Mouse (Mus musculus) stomach, embryonic 15.5 days (tissue): ENCODE measurements around the gene Sall2. TPM values are rescaled to one million over a fixed set of nuclear protein-coding genes. Genes with fewer than 3 reads are reported as not detected.
"Not testable (repeated sequence)": the region's sequence is repeated elsewhere in the genome, so short reads cannot be mapped to it uniquely, and the experiment has no call there.

Experiments used
- ATAC-seq: fragments of 200-750 bp; cut with Nextera tagmentation; 2 replicates; pipeline ENCODE4 v1.8.0; 2017; ENCODE audit warnings: low read depth, moderate number of reproducible peaks, moderate TSS enrichment; ENCODE audit not compliant: insufficient read depth, low FRiP score
- H3K27ac ChIP-seq: fragments of 300-500 bp; sonication (generic); 2 replicates; pipeline ENCODE4 v1.5.1; 2015; ENCODE audit warnings: mild to moderate bottlenecking, inconsistent platforms
- H3K27me3 ChIP-seq: fragments of 300-500 bp; sonication (generic); replicated peaks from 2 replicates; pipeline ENCODE4 v1.6.1; 2015; ENCODE audit warnings: inconsistent platforms
- H3K36me3 ChIP-seq: fragments of 300-500 bp; sonication (generic); 2 replicates; pipeline ENCODE4 v1.6.1; 2015; ENCODE audit warnings: inconsistent platforms
- H3K4me1 ChIP-seq: fragments of 300-500 bp; sonication (generic); 2 replicates; pipeline ENCODE4 v1.6.1; 2015; ENCODE audit warnings: inconsistent platforms
- H3K4me2 ChIP-seq: fragments of 300-500 bp; sonication (generic); 2 replicates; pipeline ENCODE4 v1.6.1; 2015; ENCODE audit warnings: mild to moderate bottlenecking, inconsistent platforms
- H3K4me3 ChIP-seq: fragments of 300-500 bp; sonication (generic); replicated peaks from 2 replicates; pipeline ENCODE4 v1.5.1; 2015; ENCODE audit warnings: inconsistent platforms
- H3K9ac ChIP-seq: fragments of 300-500 bp; sonication (generic); 2 replicates; pipeline ENCODE4 v1.6.1; 2015; ENCODE audit warnings: inconsistent platforms
- H3K9me3 ChIP-seq: fragments of 300-500 bp; sonication (generic); 2 replicates; pipeline ENCODE4 v1.6.1; 2016; ENCODE audit warnings: inconsistent platforms
- WGBS: fragments of 180-500 bp; shearing (Covaris S2); methylation state at CpG from one replicate; pipeline ENCODE4 v1.1.7; 2015; 5-methylcytosine and 5-hydroxymethylcytosine counted together
- polyA plus RNA-seq: library from polyadenylated mRNA; unstranded; fragments of >200 nt; fragmentation: Nextera tagmentation; extraction: Ambion mirVana; gene quantifications from 2 replicates; pipeline ENCODE4 v1.2.1, GENCODE M21; 2015

Sall2 gene
- polyA plus RNA-seq, 1 experiment from 2014 or later = 10.1 TPM

DNA sequence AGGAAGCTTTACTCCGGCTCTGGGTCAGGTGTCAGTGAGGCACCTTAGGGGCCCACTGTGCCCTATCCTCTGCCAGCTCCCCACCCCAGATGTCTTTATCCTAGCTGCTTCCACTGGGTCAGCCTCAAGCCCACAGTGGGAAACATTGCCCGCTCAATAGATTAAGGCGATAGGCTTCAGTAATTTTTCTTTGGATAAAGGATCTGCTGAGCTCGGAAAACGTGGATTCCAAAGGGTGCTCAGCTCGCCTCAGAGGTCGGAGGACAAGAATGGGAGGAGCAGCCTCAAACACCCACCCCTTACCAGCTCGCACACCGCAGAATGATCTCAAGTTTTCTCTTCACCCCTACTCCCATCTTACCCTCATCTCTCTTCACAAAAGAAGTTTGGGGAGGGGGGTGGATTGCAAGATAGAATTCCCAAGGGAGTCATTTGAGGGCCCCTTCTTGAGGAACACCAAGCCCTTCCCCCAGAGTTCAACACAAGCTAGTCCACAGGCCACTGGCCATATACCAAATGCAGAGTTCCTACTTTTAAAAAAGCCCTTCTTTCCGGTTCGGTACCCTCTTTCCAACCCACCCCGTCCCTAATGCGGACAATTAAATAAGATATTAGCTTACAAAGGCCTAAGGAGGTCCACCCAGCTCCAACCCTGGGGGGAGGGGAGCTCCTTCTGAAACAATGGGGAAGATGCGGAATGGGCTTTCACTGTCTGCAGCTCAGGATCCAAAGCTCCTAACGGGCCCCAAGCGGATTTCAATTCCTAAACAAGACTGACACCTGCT is 11.9 kb downstream of the Sall2 start:
- Histone ChIP-seq H3K4me3 (peak overlapping the region; percentile 77), H3K4me2 (peak overlapping the region; percentile 82), H3K4me1 (peaks cover 25% of the 10 kb centered on the region), H3K9ac (peak overlapping the region; percentile 13; the same call in 1 of the 2 replicates), H3K9me3 (no peaks in the 10 kb centered on the region), H3K27me3 (no peaks in the 10 kb centered on the region), H3K36me3 (peaks cover 24% of the 10 kb centered on the region), H3K27ac (peak overlapping the region; percentile 79)
- WGBS = 10% methylated on average over 16 of the region's 16 CpGs
- ATAC-seq = peak; percentile 61

DNA sequence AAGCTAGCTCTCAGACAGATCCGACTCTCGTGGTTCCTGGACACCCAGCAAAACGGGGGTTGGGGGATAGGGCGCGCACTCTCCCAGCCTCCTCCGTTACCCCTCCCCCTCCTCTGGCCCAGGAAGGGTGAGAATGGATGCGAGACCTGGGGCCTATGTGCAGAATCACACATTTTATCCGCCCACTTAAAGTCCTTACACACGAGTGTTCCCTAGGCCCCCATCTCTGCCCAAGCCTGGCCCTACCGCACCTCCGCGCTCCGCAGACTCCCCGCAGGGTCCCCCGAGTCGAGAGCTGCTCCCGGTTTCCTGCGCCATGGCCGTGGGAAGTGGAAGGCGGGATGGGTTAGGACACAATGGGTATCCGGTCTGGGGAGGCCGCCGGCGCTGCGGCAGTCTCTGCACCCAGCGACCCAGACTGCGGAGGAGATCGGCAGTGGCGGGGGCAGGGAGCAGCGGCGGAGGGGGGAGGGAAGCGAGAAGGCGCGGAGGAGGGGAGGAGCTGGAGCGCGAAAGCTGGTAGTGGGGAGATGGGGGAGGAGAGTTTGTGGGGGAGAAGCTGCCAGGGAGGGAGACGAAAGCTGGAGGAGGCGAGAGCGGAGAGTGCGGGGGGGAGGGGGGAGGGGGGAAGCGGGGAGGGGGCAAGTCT is 12.6 kb downstream of the Sall2 start:
- peaks cover 25% of the 10 kb centered on the region for H3K4me1 ChIP-seq

DNA sequence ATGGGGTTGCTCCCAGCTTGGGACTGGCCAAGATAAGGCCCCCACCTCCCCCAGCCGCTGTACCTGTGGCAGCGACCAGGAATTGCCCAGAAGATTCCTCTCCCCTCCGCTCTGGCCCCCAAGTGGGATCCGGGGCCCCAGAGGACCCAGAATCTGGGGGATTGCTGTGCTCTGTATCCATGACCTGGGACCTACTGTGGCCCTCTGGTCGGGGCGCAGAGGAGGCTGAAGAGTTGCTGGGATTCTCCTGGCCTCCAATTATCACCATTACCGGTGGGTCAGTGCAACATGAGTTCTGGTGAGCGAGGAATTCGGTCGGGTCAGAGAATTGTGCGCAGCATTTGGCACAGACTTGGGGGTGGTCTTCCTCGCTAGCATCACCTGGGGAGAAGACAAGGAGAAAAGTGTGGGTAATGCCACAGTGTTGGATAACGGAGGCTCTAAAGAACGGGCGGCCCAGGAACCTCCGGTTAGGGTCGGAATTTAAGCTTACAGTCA is 13.2 kb downstream of the Sall2 start:
- Histone ChIP-seq H3K27ac (peak overlapping the region; percentile 79), H3K9ac (peak overlapping the region; percentile 86), H3K4me1 (peaks cover 25% of the 10 kb centered on the region), H3K4me2 (peak overlapping the region; percentile 82), H3K27me3 (no peaks in the 10 kb centered on the region), H3K9me3 (no peaks in the 10 kb centered on the region), H3K36me3 (peaks cover 25% of the 10 kb centered on the region), H3K4me3 (peak overlapping the region; percentile 77)
- no peak for ATAC-seq
- 3% methylated on average over 17 of the region's 17 CpGs for WGBS

More for the DNA sequence above, 12.6 kb downstream of the Sall2 start:
- ATAC-seq = peak; percentile 77
- Histone ChIP-seq H3K4me2 (peak overlapping the region; percentile 82), H3K27me3 (no peaks in the 10 kb centered on the region), H3K36me3 (peaks cover 25% of the 10 kb centered on the region), H3K9me3 (no peaks in the 10 kb centered on the region), H3K27ac (peak overlapping the region; percentile 79), H3K4me3 (peak overlapping the region; percentile 77), H3K9ac (peak overlapping the region; percentile 86)
- under 1% methylated on average over 31 of the region's 41 CpGs for WGBS

DNA sequence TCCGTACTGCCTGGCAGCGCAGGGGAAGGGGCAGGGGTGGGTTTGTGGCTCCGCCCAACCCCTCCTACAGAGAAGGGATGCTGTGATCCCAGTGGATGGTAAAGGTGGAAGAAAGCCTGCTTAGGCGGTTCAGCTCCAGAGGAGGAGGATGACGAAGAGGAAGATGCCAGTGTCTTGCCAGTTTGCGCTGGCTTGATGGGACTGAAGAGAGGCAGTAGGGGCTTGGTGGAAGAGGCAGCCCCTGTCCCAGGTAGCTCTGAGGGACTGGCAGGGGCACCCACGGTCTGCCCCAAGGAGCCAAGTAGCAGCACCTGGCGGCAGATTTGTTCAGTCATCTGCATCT is 13.8 kb downstream of the Sall2 start:
- peaks cover 25% of the 10 kb centered on the region for H3K4me1 ChIP-seq
- no peak overlapping the region for H3K27ac ChIP-seq
- H3K9ac ChIP-seq = no peak overlapping the region
- H3K36me3 ChIP-seq = peaks cover 25% of the 10 kb centered on the region
- WGBS = 51% methylated on average over 8 of the region's 8 CpGs
- no peaks in the 10 kb centered on the region for H3K9me3 ChIP-seq
- ATAC-seq = no peak
- peak overlapping the region; percentile 82 for H3K4me2 ChIP-seq
- H3K4me3 ChIP-seq = peak overlapping the region; percentile 77; the same call in 1 of the 2 replicates
- no peaks in the 10 kb centered on the region for H3K27me3 ChIP-seq

DNA sequence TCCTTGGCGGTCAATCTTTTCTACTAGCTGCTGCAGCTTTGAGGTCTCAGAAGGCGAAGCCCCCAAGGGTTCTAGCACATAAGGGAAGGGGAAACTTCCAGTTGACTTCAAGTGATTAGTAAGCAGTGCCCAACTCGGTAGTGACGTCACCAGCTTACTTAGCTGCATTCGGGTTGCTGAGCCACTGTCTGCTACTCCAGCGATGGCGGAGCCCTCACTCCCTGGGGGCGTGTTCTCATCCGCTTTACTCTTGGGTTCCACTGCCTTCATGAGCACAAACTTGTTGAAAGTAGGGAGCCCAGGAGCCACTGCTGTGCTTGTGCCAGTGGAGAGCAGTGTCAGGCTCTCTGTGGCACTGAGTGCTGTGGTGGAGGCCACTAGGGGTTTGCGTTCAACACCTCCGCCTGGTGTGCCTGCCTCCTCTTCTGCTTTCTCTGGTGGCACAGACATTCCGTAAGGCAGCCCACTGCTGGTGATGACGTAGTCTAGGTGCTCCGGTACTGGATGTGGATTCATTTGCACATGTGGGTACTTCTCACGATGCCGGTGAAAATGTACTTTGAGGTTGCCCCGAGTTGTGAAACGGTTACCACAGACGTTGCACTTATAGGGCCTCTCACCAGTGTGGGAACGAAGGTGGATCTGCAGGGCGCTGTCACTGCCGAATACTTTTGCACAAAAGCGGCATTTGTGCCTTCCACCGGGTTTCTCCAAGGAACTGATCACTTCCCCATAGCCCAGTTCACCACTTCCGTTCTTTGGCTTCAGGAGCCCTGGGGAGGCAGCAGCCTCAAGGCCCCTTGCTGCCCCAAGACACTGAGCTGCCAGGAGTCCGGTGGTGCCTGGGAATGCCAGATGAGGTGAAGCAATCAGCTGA is 14.4 kb downstream of the Sall2 start:
- no peak overlapping the region for H3K4me3 ChIP-seq

DNA sequence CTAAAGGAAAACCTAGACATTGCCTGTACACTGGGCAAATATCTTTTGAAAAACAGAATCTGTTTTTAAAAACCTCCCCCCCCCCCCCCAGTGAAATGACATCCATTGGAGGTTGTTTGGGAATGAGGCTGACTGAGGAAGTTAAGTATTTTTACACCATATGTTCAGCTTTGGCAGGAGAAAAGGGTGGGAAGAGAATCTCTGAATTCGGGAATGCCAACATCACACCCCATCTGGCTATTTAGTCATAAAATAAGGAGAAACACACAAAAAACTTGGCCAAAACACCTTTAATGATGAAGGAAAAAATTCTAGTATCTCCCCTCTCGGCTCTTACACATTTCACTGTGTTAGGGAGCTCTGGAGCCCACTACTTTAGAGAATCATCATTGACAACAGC is 17.7 kb downstream of the Sall2 start:
- no peaks in the 10 kb centered on the region for H3K9me3 ChIP-seq
- 82% methylated on average over 2 of the region's 2 CpGs for WGBS
- H3K9ac ChIP-seq = no peak overlapping the region
- no peak overlapping the region for H3K4me3 ChIP-seq
- no peak for ATAC-seq
- peaks cover 25% of the 10 kb centered on the region for H3K36me3 ChIP-seq
- no peak overlapping the region for H3K4me2 ChIP-seq
- peaks cover 17% of the 10 kb centered on the region for H3K4me1 ChIP-seq
- no peak overlapping the region for H3K27ac ChIP-seq
- H3K27me3 ChIP-seq = no peaks in the 10 kb centered on the region

More for the DNA sequence above, 14.4 kb downstream of the Sall2 start:
- no peak overlapping the region for H3K9ac ChIP-seq
- 84% methylated on average over 26 of the region's 26 CpGs for WGBS
- ATAC-seq = no peak
- peaks cover 25% of the 10 kb centered on the region for H3K36me3 ChIP-seq
- peak overlapping the region; percentile 82 for H3K4me2 ChIP-seq
- no peak overlapping the region for H3K27ac ChIP-seq
- H3K4me1 ChIP-seq = peaks cover 25% of the 10 kb centered on the region
- no peaks in the 10 kb centered on the region for H3K9me3 ChIP-seq
- no peaks in the 10 kb centered on the region for H3K27me3 ChIP-seq

DNA sequence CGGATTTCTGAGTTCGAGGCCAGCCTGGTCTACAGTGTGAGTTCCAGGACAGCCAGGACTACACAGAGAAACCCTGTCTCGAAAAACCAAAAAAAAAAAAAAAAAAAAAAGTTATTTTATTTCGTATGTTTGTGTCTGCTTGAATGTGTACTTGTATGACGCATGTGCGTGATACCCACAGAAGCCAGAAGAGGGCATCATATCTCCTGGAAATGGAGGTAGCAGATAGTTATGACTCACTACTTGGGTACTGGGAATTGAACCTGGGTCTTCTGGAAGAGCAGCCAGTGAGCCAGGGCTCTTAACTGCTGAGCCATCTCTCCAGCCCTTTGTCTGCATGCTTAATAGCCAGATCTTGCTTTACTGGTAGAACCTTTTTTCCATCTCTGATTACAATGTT is 18.2 kb downstream of the Sall2 start:
- ATAC-seq, H3K27ac ChIP-seq, H3K9me3 ChIP-seq, H3K27me3 ChIP-seq, H3K4me2 ChIP-seq, H3K9ac ChIP-seq, H3K4me3 ChIP-seq: not testable (repeated sequence)
- WGBS = 88% methylated on average over 6 of the region's 6 CpGs
- peaks cover 25% of the 10 kb centered on the region for H3K36me3 ChIP-seq
- peaks cover 16% of the 10 kb centered on the region for H3K4me1 ChIP-seq

DNA sequence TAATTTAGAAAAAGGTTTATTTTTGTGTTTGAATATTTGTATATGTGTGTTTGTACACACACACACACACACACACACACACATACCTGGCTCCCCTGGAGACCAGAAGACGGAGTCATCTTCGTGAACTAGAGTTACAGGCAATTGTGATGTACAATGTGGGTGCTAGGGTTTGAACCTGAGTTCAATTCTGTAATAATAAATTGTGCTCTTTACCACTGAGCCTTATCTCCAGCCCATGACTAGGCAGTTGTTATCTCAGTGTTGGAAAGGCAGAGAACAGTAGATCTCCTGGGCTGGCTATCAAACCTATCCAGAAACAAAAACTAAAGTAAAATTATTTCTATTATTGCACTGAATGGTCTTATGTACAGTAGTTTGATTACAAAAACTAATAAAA is 22.5 kb downstream of the Sall2 start:
- H3K4me1 ChIP-seq = no peaks in the 10 kb centered on the region
- no peak overlapping the region for H3K9ac ChIP-seq
- no peaks in the 10 kb centered on the region for H3K36me3 ChIP-seq
- H3K4me2 ChIP-seq = no peak overlapping the region
- no peak for ATAC-seq
- H3K9me3 ChIP-seq = no peaks in the 10 kb centered on the region
- no peak overlapping the region for H3K4me3 ChIP-seq
- no peak overlapping the region for H3K27ac ChIP-seq
- H3K27me3 ChIP-seq = no peaks in the 10 kb centered on the region
- 93% methylated on average over 2 of the region's 2 CpGs for WGBS

DNA sequence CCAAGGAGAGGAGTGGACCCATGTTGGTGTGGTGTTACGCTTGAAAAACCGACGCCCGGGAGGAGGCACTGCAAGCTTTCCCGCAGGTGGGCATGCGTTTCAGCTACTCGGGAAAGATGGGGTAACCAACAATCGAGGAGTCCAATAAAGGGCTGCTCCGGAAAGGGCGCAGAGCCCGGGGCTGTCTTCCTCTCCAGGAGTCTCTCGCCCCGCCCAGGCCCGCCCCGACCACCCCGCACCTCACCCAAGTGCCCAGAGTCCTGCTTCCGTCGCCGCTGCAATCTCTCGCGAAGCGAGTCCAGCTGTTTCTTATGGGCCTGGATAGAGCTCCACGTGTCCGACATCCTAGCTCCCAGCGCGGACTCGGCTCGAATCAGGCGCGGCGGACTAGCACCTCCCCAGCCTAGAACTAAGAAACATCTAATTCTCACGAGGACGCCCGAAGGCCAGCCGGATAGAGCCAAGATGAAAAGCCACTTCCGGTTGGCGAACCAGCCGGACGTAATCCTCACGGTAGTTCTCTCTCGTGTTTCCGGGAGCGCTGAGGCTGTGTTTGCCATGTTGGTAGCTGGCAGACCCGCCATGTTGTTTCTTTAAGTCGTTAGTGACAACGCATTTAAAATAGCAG is 23.8 kb downstream of the Sall2 start, which contains the start of gene Mettl3:
TSS of gene Mettl3 (minus strand) at position 485 of the 628 bp plus-strand sequence.
- H3K9ac ChIP-seq = peak within 1 kb of the TSS; percentile 60
- H3K27ac ChIP-seq = peak within 1 kb of the TSS; percentile 97
- H3K9me3 ChIP-seq = no peaks in the 10 kb centered on the region
- peaks cover 5% of the 10 kb centered on the region for H3K36me3 ChIP-seq
- under 1% methylated on average over 46 of the region's 46 CpGs for WGBS
- no peaks in the 10 kb centered on the region for H3K27me3 ChIP-seq
- no peaks in the 10 kb centered on the region for H3K4me1 ChIP-seq
- peak within 1 kb of the TSS; percentile 60 for H3K4me2 ChIP-seq
- peak within 1 kb of the TSS; percentile 72 for H3K4me3 ChIP-seq
- peak; percentile 96 for ATAC-seq

DNA sequence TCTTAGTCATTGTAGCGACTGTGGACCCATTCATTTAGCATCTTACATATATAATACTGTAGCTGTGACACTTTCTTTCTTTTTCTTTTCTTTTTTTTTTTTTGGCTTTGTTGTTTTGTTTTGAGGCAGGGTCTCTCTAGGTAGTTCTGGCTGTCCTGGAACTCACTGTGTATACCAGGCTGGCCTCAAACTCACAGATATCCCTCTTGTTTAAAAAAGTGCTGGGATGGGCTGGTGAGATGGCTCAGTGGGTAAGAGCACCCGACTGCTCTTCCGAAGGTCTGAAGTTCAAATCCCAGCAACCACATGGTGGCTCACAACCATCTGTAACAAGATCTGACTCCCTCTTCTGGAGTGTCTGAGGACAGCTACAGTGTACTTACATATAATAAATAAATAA is 25.0 kb downstream of the Sall2 start:
- not testable (repeated sequence) for H3K4me1 ChIP-seq, H3K9me3 ChIP-seq, ATAC-seq, H3K27ac ChIP-seq, H3K4me3 ChIP-seq, H3K9ac ChIP-seq, H3K27me3 ChIP-seq
- H3K4me2 ChIP-seq = peak overlapping the region; percentile 60; the same call in 1 of the 2 replicates
- WGBS = 90% methylated on average over 3 of the region's 3 CpGs
- peaks cover 12% of the 10 kb centered on the region for H3K36me3 ChIP-seq

DNA sequence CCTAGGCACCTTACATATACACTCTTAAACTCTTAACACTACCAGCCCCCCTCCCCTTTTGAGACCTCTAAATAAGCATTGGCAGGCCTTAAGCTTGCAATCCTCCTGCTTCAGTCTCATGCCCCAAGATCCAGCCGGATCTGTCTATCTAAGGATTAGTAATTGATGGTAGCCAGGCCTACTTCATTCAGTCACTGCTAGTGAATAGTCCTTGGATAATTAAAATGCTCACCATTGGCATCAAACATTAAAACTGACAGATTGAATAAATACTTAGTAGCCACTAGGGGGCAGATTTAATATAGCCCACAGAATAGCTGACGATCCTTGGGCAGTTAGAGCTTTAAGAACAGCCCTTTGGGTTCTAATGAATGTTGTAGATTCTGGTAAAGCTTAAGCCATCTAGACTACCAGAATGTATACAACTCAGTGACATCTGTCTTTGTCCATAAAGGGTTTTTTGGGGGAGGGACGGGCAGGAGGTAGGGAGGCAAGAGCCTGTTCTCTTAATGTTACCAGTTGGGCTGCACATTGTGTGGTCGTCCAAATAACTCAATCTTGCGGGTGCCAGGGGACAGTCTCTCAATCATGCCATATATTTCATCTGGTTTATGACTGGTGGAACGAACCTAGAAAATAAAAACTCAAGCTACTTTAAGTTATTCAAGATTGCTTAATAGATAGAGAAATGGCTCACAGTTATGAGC is 32.9 kb downstream of the Sall2 start:
- Histone ChIP-seq H3K9me3 (no peaks in the 10 kb centered on the region), H3K27me3 (no peaks in the 10 kb centered on the region), H3K4me1 (no peaks in the 10 kb centered on the region), H3K36me3 (peaks cover 48% of the 10 kb centered on the region), H3K9ac (no peak overlapping the region), H3K27ac (no peak overlapping the region), H3K4me2 (no peak overlapping the region), H3K4me3 (no peak overlapping the region)
- no peak for ATAC-seq
- WGBS = 71% methylated on average over 6 of the region's 6 CpGs
